Mouse (Mus musculus) heart, embryonic 11.5 days (tissue): Measurements from ENCODE around the gene Tmub2. TPM values are rescaled to one million over a fixed set of nuclear protein-coding genes. Genes with fewer than 3 reads are reported as not detected.

Experiments used
- ATAC-seq: fragments of 200-750 bp; cut with Nextera tagmentation; replicated peaks from 2 replicates; pipeline ENCODE4 v1.8.0; 2017; ENCODE audit warnings: moderate library complexity; ENCODE audit not compliant: insufficient number of reproducible peaks, low FRiP score, low TSS enrichment
- H3K27ac ChIP-seq: fragments of 300-500 bp; sonication (generic); 2 replicates; pipeline ENCODE4 v1.5.1; 2014; ENCODE audit warnings: mild to moderate bottlenecking, low read depth, low read length
- H3K27me3 ChIP-seq: fragments of 300-500 bp; sonication (generic); 2 replicates; pipeline ENCODE4 v1.6.1; 2014; ENCODE audit warnings: mild to moderate bottlenecking, low read length, mixed read lengths; ENCODE audit not compliant: control insufficient read depth, insufficient read depth
- H3K36me3 ChIP-seq: fragments of 300-500 bp; sonication (generic); 2 replicates; pipeline ENCODE4 v1.6.1; 2014; ENCODE audit warnings: mild to moderate bottlenecking, low read length, moderate library complexity, mixed read lengths; ENCODE audit not compliant: control insufficient read depth, insufficient read depth
- H3K4me1 ChIP-seq: fragments of 300-500 bp; sonication (generic); 2 replicates; pipeline ENCODE4 v1.6.1; 2014; ENCODE audit warnings: low read length; ENCODE audit not compliant: control insufficient read depth, insufficient read depth
- H3K4me2 ChIP-seq: fragments of 300-500 bp; sonication (generic); 2 replicates; pipeline ENCODE4 v1.6.1; 2014; ENCODE audit warnings: mild to moderate bottlenecking, moderate library complexity
- H3K4me3 ChIP-seq: fragments of 300-500 bp; sonication (generic); 2 replicates; pipeline ENCODE4 v1.5.1; 2014; ENCODE audit warnings: low read depth, low read length
- H3K9ac ChIP-seq: fragments of 300-500 bp; sonication (generic); 2 replicates; pipeline ENCODE4 v1.6.1; 2014; ENCODE audit warnings: mild to moderate bottlenecking, low read depth, low read length, moderate library complexity
- H3K9me3 ChIP-seq: fragments of 300-500 bp; sonication (generic); replicated peaks from 2 replicates; pipeline ENCODE4 v1.6.1; 2016; ENCODE audit warnings: low read length; ENCODE audit not compliant: control insufficient read depth
- WGBS: fragments of 180-500 bp; shearing (Covaris S2); extraction: QIAGEN DNeasy Blood & Tissue Kit; methylation state at CpG from one replicate; pipeline ENCODE4 v1.1.7; 2014; ENCODE audit not compliant: insufficient replicate concordance; 5-methylcytosine and 5-hydroxymethylcytosine counted together
- polyA plus RNA-seq: library from polyadenylated mRNA; unstranded; fragments of >200 nt; fragmentation: Nextera tagmentation; extraction: Ambion mirVana; gene quantifications from 2 replicates; pipeline ENCODE4 v1.2.1, GENCODE M21; 2014

Gene Tmub2
- 40.1 and 40.5 TPM in 2 replicates for polyA plus RNA-seq

DNA sequence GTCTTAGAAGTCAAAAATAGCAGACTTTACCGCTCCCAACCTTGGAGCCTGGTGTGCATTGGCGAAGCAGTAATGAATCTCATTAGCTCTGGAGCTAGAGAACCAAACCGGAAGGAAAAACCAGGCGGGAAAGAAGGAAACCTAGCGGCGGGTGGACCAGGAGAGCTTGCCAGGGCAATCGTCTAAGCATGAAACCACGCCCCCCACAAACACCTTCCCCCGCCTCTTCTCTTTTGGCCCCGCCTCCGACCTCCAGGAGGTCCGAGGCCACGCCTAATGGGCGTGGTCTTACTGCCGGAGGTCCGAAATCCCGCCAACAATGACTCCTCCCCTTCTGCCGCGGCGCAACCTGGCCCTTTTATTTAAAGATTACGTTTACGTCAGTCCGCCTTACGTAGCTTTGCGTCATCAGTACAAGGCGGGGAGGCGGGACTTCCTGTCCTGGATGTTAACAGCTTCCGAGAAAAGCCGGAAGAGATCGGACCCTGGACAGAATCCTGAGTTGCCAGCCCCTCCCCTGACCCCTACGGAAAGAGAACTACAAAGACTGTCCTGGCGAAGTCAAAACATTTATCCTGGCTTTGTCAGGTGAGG lies at the start of gene Tmub2:
Tmub2 (plus strand) TSS at position 431 of the 594 bp plus-strand sequence.
- peak within 1 kb of the TSS; percentile 81 for H3K27ac ChIP-seq
- H3K36me3 ChIP-seq: peaks cover 9% of the 10 kb centered on the region; the same call in 1 of the 2 replicates
- H3K9me3 ChIP-seq: no peaks in the 10 kb centered on the region
- peak within 1 kb of the TSS; percentile 82 for H3K4me3 ChIP-seq
- under 1% methylated on average over 32 of the region's 32 CpGs for WGBS
- ATAC-seq: peak; percentile 89
- H3K4me1 ChIP-seq: peaks cover 7% of the 10 kb centered on the region
- peak within 1 kb of the TSS; percentile 75 for H3K4me2 ChIP-seq
- H3K27me3 ChIP-seq: no peaks in the 10 kb centered on the region
- peak within 1 kb of the TSS; percentile 91 for H3K9ac ChIP-seq

GRCm38 (mm10) chr11:102236022-102236421 lies 48.7 kb upstream of the Tmub2 start:
- Histone ChIP-seq H3K4me1 (no peaks in the 10 kb centered on the region), H3K9me3 (no peaks in the 10 kb centered on the region), H3K4me2 (no peak overlapping the region), H3K9ac (no peak overlapping the region), H3K36me3 (no peaks in the 10 kb centered on the region), H3K27me3 (no peaks in the 10 kb centered on the region), H3K27ac (no peak overlapping the region), H3K4me3 (no peak overlapping the region)
- ATAC-seq: no peak
- 26% methylated on average over 2 of the region's 2 CpGs for WGBS

DNA sequence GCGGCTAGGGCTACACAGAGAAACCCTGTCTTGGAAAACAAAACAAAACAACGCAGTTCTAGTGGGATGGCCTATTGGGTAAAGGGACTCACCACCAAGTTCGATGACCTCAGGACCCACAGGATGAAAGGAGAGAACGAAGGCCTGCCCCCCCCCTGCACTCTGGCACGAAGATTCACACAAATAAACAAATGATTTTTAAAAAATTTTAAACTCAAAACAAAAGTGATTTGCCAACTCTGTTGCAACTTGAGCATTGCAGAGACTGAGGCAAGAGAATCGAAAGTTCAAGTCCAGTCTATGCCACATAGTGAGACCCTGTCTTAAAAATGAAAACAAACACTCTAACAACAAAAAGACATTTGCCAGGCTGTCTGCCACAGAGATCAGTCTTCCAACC lies 44.1 kb upstream of the Tmub2 start:
- Histone ChIP-seq H3K27ac (no peak overlapping the region), H3K4me1 (peaks cover 9% of the 10 kb centered on the region; the same call in 1 of the 2 replicates), H3K27me3 (no peaks in the 10 kb centered on the region), H3K9me3 (no peaks in the 10 kb centered on the region), H3K4me2 (no peak overlapping the region), H3K9ac (no peak overlapping the region), H3K4me3 (no peak overlapping the region), H3K36me3 (no peaks in the 10 kb centered on the region)
- ATAC-seq: no peak
- 80% methylated on average over 6 of the region's 6 CpGs for WGBS

DNA sequence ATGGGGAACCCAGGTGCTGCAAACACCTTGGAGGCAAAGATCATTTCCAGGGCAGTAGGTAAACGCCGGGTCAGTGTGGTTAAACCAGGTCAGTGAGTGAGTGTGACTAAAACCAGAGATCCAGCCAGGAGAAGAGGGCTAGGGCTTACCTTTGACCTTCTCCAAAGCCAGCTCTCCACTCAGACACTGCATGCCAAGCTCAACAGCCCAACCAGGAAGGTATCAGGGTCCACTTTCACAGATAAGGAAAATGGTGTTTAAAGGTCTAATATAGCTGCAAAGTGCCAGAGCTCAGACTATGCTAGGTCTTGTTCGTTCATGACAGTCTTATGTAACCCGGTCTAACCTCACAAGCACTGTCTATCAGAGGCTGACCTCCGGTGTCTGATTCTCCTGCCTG lies 43.5 kb upstream of the Tmub2 start:
- no peak overlapping the region for H3K4me2 ChIP-seq
- H3K27me3 ChIP-seq: no peaks in the 10 kb centered on the region
- no peaks in the 10 kb centered on the region for H3K9me3 ChIP-seq
- WGBS: 66% methylated on average over 5 of the region's 5 CpGs
- peaks cover 9% of the 10 kb centered on the region; the same call in 1 of the 2 replicates for H3K4me1 ChIP-seq
- H3K36me3 ChIP-seq: no peaks in the 10 kb centered on the region
- no peak overlapping the region for H3K9ac ChIP-seq
- no peak for ATAC-seq
- H3K27ac ChIP-seq: no peak overlapping the region
- no peak overlapping the region for H3K4me3 ChIP-seq

DNA sequence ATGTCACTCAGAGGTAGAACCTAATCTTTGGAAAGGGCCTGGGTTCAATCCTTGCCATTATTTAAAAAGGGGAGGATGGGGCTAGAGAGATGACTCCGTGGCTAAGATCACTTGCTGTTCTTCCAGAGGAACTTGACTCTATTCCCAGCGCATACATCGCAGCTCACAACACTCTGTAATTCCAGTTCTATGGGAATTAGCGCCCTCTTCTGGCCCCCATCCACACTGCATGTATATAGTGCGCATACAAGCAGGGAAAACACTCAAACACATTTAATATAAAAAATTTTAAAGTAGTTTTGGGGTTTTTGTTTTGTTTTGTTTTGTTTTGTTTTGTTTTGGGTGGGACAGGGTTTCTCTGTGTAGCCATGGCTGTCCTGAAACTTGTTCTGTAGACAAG lies 42.9 kb upstream of the Tmub2 start:
- H3K27ac ChIP-seq: no peak overlapping the region
- no peak for ATAC-seq

GRCm38 (mm10) chr11:102244926-102245449 lies 39.7 kb upstream of the Tmub2 start:
- Histone ChIP-seq H3K9me3 (no peaks in the 10 kb centered on the region), H3K4me1 (peaks cover 16% of the 10 kb centered on the region), H3K4me3 (peak overlapping the region; percentile 40), H3K27ac (no peak overlapping the region), H3K27me3 (no peaks in the 10 kb centered on the region), H3K4me2 (peak overlapping the region; percentile 81), H3K9ac (peak overlapping the region; percentile 74), H3K36me3 (no peaks in the 10 kb centered on the region)
- WGBS: 1% methylated on average over 32 of the region's 32 CpGs
- peak; percentile 37; the same call in 1 of the 2 replicates for ATAC-seq

More for the DNA sequence above, 42.9 kb upstream of the Tmub2 start:
- Histone ChIP-seq H3K27me3 (no peaks in the 10 kb centered on the region), H3K9ac (no peak overlapping the region), H3K4me2 (no peak overlapping the region), H3K4me1 (peaks cover 9% of the 10 kb centered on the region; the same call in 1 of the 2 replicates), H3K36me3 (no peaks in the 10 kb centered on the region), H3K4me3 (no peak overlapping the region), H3K9me3 (no peaks in the 10 kb centered on the region)
- WGBS: 48% methylated on average over 5 of the region's 5 CpGs

GRCm38 (mm10) chr11:102245581-102246272 lies 39.0 kb upstream of the Tmub2 start:
- no peak overlapping the region for H3K27ac ChIP-seq
- no peak overlapping the region; the same call in 1 of the 2 replicates for H3K9ac ChIP-seq
- peaks cover 16% of the 10 kb centered on the region for H3K4me1 ChIP-seq
- H3K4me3 ChIP-seq: peak overlapping the region; percentile 40; the same call in 1 of the 2 replicates
- no peaks in the 10 kb centered on the region for H3K9me3 ChIP-seq
- no peak for ATAC-seq
- peak overlapping the region; percentile 81 for H3K4me2 ChIP-seq
- no peaks in the 10 kb centered on the region for H3K36me3 ChIP-seq
- 62% methylated on average over 14 of the region's 14 CpGs for WGBS
- H3K27me3 ChIP-seq: no peaks in the 10 kb centered on the region

- H3K9me3 ChIP-seq: no peaks in the 10 kb centered on the region
- no peak for ATAC-seq
- H3K36me3 ChIP-seq: no peaks in the 10 kb centered on the region
- H3K9ac ChIP-seq: no peak overlapping the region
- H3K27ac ChIP-seq: no peak overlapping the region
- 90% methylated on average over 6 of the region's 6 CpGs for WGBS
- H3K4me3 ChIP-seq: no peak overlapping the region
- peaks cover 16% of the 10 kb centered on the region for H3K4me1 ChIP-seq
- no peaks in the 10 kb centered on the region for H3K27me3 ChIP-seq
- H3K4me2 ChIP-seq: no peak overlapping the region
These were observed 38.5 kb upstream of the Tmub2 start for GRCm38 (mm10) chr11:102246273-102246635.
